16 mouse cellular contexts compared by ENCODE assay signal in genomic region chr14:60693666-60694065, GRCm38 (mm10). TPM values are rescaled to one million over a fixed set of nuclear protein-coding genes. Genes with fewer than 3 reads are reported as not detected.
DNase-seq lines count a peak whose midpoint lies in the region; ATAC-seq and TF ChIP-seq lines count a peak whose summit lies in the region.
"Had no signal": no experiment of that assay in that cellular context is flagged by ENCODE, and none has a peak within 500 bp of the region (broad histone marks: within the 10 kb centered on the region; RNA-seq: fewer than 3 reads in every experiment).

No protein-coding gene starts in this region.

- H3K27ac ChIP-seq in forebrain, embryonic 12.5 days = peak overlapping the region; percentile 63
- H3K27ac ChIP-seq in midbrain, postnatal 0 days (ENCODE audit: low read depth, low read length) = no peak overlapping the region
- H3K27ac ChIP-seq: embryonic facial prominence, embryonic 15.5 days; left cerebral cortex, adult 2 months; limb, embryonic 15.5 days; neural tube, embryonic 12.5 days had no signal

- no peak overlapping the region for H3K9ac ChIP-seq in forebrain, embryonic 12.5 days
- H3K9ac ChIP-seq in midbrain, postnatal 0 days (replicated peaks; ENCODE audit: low read length, poor library complexity, severe bottlenecking) = 0 out of 2 replicates have a peak overlapping the region, but pooled peaks have one; percentile 19
- H3K9ac ChIP-seq: embryonic facial prominence, embryonic 15.5 days; limb, embryonic 15.5 days; neural tube, embryonic 12.5 days had no signal

- WGBS in forebrain, embryonic 12.5 days = 83% methylated on average over 5 of the region's 5 CpGs
- 71% methylated on average over 5 of the region's 5 CpGs for WGBS in midbrain, postnatal 0 days

- DNase-seq in frontal cortex, postnatal 36 days (ENCODE audit: low spot score in 2 of 2) = no peak
- DNase-seq in kidney, postnatal 10 days = peak; percentile 53
- DNase-seq in kidney, postnatal 36 days = no peak
- DNase-seq in midbrain, postnatal 0 days (ENCODE audit: low spot score) = no peak
- DNase-seq in thymus, postnatal 14 days = no peak
- no peak for DNase-seq in layer of hippocampus, postnatal 25 days (ENCODE audit: extremely low spot score in 1 of 2, low spot score in 1 of 2)
- DNase-seq: cerebellum, postnatal 14 days; heart, postnatal 36 days; thymus, postnatal 36 days had no signal

- peaks cover 34% of the 10 kb centered on the region for H3K36me3 ChIP-seq in forebrain, embryonic 12.5 days (replicated peaks)
- 0 out of 2 replicates have a peak, but pooled peaks cover 4% of the 10 kb centered on the region for H3K36me3 ChIP-seq in midbrain, postnatal 0 days (ENCODE audit: insufficient read depth, low read length)
- H3K36me3 ChIP-seq: embryonic facial prominence, embryonic 15.5 days; limb, embryonic 15.5 days had no signal

- H3K27me3 ChIP-seq in forebrain, embryonic 12.5 days = no peaks in the 10 kb centered on the region
- no peaks in the 10 kb centered on the region for H3K27me3 ChIP-seq in midbrain, postnatal 0 days (ENCODE audit: insufficient read depth, low read length)
- H3K27me3 ChIP-seq: embryonic facial prominence, embryonic 15.5 days had no signal

- H3K9me3 ChIP-seq in forebrain, embryonic 12.5 days = no peaks in the 10 kb centered on the region
- no peaks in the 10 kb centered on the region for H3K9me3 ChIP-seq in midbrain, postnatal 0 days (ENCODE audit: low read length)
- H3K9me3 ChIP-seq: embryonic facial prominence, embryonic 15.5 days; limb, embryonic 15.5 days; neural tube, embryonic 12.5 days had no signal

- H3K4me2 ChIP-seq in forebrain, embryonic 12.5 days = no peak overlapping the region
- H3K4me2 ChIP-seq in midbrain, postnatal 0 days (ENCODE audit: low read depth, low read length, poor library complexity, severe bottlenecking) = no peak overlapping the region
- H3K4me2 ChIP-seq: embryonic facial prominence, embryonic 15.5 days; limb, embryonic 15.5 days; neural tube, embryonic 12.5 days had no signal

- TF ChIP-seq CTCF in midbrain, postnatal 0 days (IDR thresholded peaks at IDR 0.05) = no peak

- peaks cover 51% of the 10 kb centered on the region for H3K4me1 ChIP-seq in forebrain, embryonic 12.5 days
- H3K4me1 ChIP-seq in midbrain, postnatal 0 days (ENCODE audit: insufficient read depth, low read length) = no peaks in the 10 kb centered on the region

- ATAC-seq in frontal cortex, adult (ENCODE audit: low TSS enrichment) = 0 out of 2 replicates have a peak, but pooled peaks have one; percentile 21
- ATAC-seq in forebrain, embryonic 12.5 days (ENCODE audit: low FRiP score) = no peak
- ATAC-seq in midbrain, postnatal 0 days (ENCODE audit: low FRiP score) = no peak
- ATAC-seq: inflammation-experienced regulatory T-cells, adult 6 months had no signal

- H3K4me3 ChIP-seq in forebrain, embryonic 12.5 days (replicated peaks) = no peak overlapping the region
- H3K4me3 ChIP-seq in midbrain, postnatal 0 days (ENCODE audit: low read depth, low read length) = no peak overlapping the region
- H3K4me3 ChIP-seq: embryonic facial prominence, embryonic 15.5 days; left cerebral cortex, adult 2 months; limb, embryonic 15.5 days; neural tube, embryonic 12.5 days had no signal

RNA-seq across cellular contexts. Expression of gene Spata13, which starts 59.9 kb away (rescaled TPM):
- polyA plus RNA-seq in forebrain, embryonic 12.5 days (2016; fragmentation: Nextera tagmentation; extraction: Ambion mirVana) = 121 and 128 TPM in 2 replicates
- 28.0 and 33.0 TPM in 2 replicates for total RNA-seq in midbrain, postnatal 0 days (2014; rRNA removed)
- 9.0 and 12.4 TPM in 2 replicates for polyA plus RNA-seq in midbrain, postnatal 0 days (2015; fragmentation: Nextera tagmentation; extraction: Ambion mirVana)
- 10 to 100 TPM; 27.6 to 28.5 TPM for total RNA-seq in layer of hippocampus, postnatal 25 days (2021)
